Mouse (Mus musculus): ENCODE measurements around the gene Prtn3. TPM values are rescaled to one million over a fixed set of nuclear protein-coding genes. Genes with fewer than 3 reads are reported as not detected.

Prtn3 gene
- polyA plus RNA-seq, 1 experiment from 2014 or later, result 15.3 TPM

DNA sequence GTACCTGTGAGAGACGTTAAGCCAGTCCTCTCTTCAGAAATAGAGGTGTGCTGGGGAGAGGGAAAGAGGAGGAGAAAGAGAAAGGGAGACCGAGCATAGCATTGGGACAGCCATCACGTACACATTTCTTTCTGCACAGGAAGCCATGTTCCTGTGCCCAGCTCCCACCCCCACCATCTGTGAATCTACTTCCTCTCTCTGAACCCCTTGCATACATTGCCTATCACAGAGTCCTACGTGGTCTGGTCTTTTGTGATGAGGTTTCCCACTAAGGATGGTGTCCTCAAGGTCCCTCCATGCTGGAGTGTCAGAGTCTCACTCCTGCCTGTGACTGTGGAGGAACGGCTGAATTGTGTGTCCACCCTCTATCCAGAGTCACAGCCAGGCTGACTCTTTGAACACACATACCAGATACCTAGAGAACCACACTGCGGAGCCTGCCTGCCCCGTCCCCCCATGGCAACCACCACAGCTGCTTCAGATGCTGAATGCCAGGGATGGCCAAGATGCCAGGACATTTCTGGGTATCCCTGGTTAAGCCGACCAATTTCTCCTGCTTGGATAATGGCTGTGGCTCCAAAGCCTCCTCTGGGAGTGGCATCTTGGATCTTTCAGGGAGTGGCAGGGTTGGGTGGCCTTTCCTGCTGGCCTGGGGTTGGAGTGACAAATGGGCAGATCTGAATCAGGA lies 24.2 kb upstream of the Prtn3 start:
- Histone ChIP-seq H3K36me3 (peaks cover 2% of the 10 kb centered on the region; the same call in 1 of the 2 replicates), H3K4me1 (peaks cover 35% of the 10 kb centered on the region), H3K27ac (peak overlapping the region; percentile 7; the same call in 1 of the 2 replicates), H3K27me3 (ENCODE audit: low read depth, poor library complexity, severe bottlenecking) (no peaks in the 10 kb centered on the region), H3K9me3 (replicated peaks) (no peaks in the 10 kb centered on the region), H3K4me3 (no peak overlapping the region)
- 84% methylated on average over 8 of the region's 8 CpGs for WGBS
- no peak for DNase-seq (ENCODE audit: low spot score)

DNA sequence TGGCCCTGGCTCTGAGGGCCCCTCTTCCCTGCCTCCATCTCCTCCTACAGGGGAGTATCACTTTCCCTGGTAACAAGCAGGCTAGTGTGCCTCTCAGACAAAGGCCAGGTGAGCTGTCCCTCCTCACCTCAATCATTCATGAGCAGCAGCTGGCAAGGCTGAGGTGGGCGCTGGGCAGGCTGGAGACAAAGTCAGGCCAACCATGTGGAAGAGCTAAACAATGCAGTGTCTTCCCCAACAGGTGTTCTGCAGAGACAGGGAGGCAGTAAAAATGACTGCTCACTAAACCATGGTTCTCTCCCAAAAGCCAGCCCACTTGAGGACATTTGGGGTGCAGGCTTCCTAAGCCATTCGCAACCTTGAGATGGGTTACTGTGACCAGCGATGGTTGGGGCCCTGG lies 22.6 kb upstream of the Prtn3 start:
- peaks cover 41% of the 10 kb centered on the region for H3K4me1 ChIP-seq
- peak overlapping the region; percentile 99 for H3K4me3 ChIP-seq
- peak overlapping the region; percentile 100 for H3K27ac ChIP-seq
- WGBS, result 92% methylated on average over 3 of the region's 3 CpGs
- no peaks in the 10 kb centered on the region for H3K27me3 ChIP-seq (ENCODE audit: low read depth, poor library complexity, severe bottlenecking)
- peaks cover 11% of the 10 kb centered on the region for H3K36me3 ChIP-seq
- DNase-seq (ENCODE audit: low spot score), result no peak
- no peaks in the 10 kb centered on the region for H3K9me3 ChIP-seq (replicated peaks)

DNA sequence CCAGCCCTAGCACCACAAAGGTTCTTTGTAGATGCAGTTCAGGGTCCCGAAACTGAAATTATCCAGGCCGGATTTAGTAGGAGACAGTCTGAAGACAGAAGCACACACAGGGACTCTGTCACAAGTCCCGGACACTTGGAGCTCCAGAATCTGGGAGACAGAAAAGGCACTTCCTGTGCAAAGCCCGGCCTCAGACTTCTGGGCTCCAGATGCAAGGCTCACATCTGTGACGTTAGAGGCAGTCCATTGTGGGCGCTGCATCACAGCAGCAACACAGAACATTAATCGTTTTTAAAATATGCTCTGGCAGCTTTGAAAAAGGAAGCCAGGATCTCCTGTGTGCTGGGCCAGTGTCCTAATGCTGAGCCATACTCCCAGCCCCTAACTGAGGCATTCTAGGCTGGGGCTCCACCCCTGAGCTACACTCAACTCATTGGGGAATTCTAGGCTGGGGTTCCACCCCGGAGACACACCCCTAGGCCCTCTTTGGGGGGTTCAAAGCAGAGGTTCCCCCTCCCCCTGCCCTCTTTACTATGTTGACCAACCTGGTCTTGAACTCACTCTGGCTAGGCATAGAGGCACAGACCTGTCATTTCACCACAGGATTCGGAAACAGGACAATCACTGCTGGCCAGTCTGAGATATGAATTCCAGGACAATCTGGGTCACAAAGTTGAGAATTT lies 22.0 kb upstream of the Prtn3 start:
- Histone ChIP-seq H3K36me3 (peaks cover 17% of the 10 kb centered on the region), H3K27me3 (ENCODE audit: low read depth, poor library complexity, severe bottlenecking) (no peaks in the 10 kb centered on the region), H3K27ac (peak overlapping the region; percentile 100), H3K4me3 (peak overlapping the region; percentile 99), H3K9me3 (replicated peaks) (no peaks in the 10 kb centered on the region), H3K4me1 (peaks cover 47% of the 10 kb centered on the region)
- 55% methylated on average over 9 of the region's 9 CpGs for WGBS
- DNase-seq (ENCODE audit: low spot score), result peak; percentile 57

GRCm38 (mm10) chr10:79852827-79853226 lies 21.4 kb upstream of the Prtn3 start:
- Histone ChIP-seq H3K4me1 (peaks cover 53% of the 10 kb centered on the region), H3K4me3 (peak overlapping the region; percentile 99), H3K36me3 (peaks cover 23% of the 10 kb centered on the region), H3K27ac (peak overlapping the region; percentile 100), H3K9me3 (replicated peaks) (no peaks in the 10 kb centered on the region), H3K27me3 (ENCODE audit: low read depth, poor library complexity, severe bottlenecking) (no peaks in the 10 kb centered on the region)
- 38% methylated on average over 8 of the region's 8 CpGs for WGBS
- no peak for DNase-seq (ENCODE audit: low spot score)

DNA sequence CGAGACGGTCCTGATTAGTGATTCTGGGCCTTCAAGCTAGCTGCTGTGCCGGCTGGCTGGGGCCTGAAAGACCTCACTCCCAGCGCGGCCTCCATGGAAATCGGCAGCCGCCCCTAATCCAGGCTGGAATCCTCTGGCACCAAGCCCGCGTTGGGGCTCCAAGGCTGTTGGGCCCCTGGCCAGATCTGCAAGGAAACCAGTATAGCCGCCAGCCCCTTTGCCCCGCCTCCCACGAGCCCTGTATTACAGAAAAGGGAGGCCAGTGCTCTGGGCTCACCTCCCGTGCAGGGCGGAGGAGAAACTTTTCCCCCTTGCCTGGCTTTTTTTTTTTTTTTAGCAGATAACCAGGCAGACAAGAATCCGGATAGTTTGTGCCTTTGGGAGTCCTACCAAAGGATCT lies 20.9 kb upstream of the Prtn3 start:
- H3K4me1 ChIP-seq, result peaks cover 59% of the 10 kb centered on the region
- peak overlapping the region; percentile 99 for H3K4me3 ChIP-seq
- 2% methylated on average over 15 of the region's 15 CpGs for WGBS
- no peaks in the 10 kb centered on the region for H3K27me3 ChIP-seq (ENCODE audit: low read depth, poor library complexity, severe bottlenecking)
- H3K27ac ChIP-seq, result peak overlapping the region; percentile 100
- DNase-seq (ENCODE audit: low spot score), result peak; percentile 83
- H3K9me3 ChIP-seq (replicated peaks), result no peaks in the 10 kb centered on the region
- peaks cover 29% of the 10 kb centered on the region for H3K36me3 ChIP-seq

- no peaks in the 10 kb centered on the region for H3K9me3 ChIP-seq (replicated peaks)
- peak; percentile 100 for DNase-seq (ENCODE audit: low spot score)
- peak within 1 kb of the TSS; percentile 100 for H3K27ac ChIP-seq
- H3K4me3 ChIP-seq, result peak within 1 kb of the TSS; percentile 99
- H3K4me1 ChIP-seq, result peaks cover 62% of the 10 kb centered on the region
- H3K36me3 ChIP-seq, result peaks cover 36% of the 10 kb centered on the region
- under 1% methylated on average over 75 of the region's 75 CpGs for WGBS
- no peaks in the 10 kb centered on the region for H3K27me3 ChIP-seq (ENCODE audit: low read depth, poor library complexity, severe bottlenecking)
These were observed 20.1 kb upstream of the Prtn3 start, which contains the start of gene Ptbp1 for GRCm38 (mm10) chr10:79853860-79854795. Gene Ptbp1 (plus strand): TSS chr10:79854427.

DNA sequence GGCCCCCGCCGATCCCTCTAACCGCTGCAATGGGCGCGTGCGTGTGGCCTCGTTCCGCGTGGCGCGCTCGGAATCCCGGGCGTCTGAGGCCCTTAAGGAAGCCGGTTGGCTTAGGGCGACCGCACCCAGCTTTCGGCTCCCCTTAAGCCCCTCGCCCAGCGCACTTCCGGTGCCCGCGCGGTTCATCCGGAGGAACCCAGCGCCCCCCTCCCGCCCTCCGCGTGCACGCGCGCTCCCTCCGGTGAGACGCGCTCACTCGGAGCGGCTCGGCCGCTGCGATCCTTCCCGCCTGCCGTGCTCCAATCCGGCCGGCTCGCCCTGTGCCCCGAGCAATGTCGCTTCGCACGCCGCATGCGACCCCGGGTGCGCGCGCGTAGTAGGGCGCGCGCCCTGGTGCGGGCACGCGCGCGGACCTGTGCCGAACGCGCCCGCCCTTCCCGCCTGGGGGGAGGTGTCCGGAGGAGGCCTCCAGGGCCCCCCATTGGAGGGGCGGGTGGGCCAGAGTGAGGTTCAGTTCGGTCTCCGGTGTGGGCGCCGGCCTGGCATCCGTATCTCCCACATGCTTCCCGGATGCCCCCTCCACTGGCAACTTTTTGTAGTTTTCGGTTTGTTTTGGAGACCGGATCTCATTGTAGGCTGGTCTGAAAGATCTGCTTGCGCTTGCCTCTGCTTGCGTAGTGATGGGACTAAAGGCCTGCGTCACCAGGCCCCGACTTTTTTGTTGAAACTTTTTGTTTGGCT lies 19.3 kb upstream of the Prtn3 start:
- Histone ChIP-seq H3K4me1 (peaks cover 63% of the 10 kb centered on the region), H3K27ac (peak overlapping the region; percentile 100), H3K4me3 (peak overlapping the region; percentile 99), H3K9me3 (replicated peaks) (no peaks in the 10 kb centered on the region), H3K36me3 (peaks cover 44% of the 10 kb centered on the region), H3K27me3 (ENCODE audit: low read depth, poor library complexity, severe bottlenecking) (no peaks in the 10 kb centered on the region)
- peak; percentile 84 for DNase-seq (ENCODE audit: low spot score)
- WGBS, result under 1% methylated on average over 83 of the region's 83 CpGs

DNA sequence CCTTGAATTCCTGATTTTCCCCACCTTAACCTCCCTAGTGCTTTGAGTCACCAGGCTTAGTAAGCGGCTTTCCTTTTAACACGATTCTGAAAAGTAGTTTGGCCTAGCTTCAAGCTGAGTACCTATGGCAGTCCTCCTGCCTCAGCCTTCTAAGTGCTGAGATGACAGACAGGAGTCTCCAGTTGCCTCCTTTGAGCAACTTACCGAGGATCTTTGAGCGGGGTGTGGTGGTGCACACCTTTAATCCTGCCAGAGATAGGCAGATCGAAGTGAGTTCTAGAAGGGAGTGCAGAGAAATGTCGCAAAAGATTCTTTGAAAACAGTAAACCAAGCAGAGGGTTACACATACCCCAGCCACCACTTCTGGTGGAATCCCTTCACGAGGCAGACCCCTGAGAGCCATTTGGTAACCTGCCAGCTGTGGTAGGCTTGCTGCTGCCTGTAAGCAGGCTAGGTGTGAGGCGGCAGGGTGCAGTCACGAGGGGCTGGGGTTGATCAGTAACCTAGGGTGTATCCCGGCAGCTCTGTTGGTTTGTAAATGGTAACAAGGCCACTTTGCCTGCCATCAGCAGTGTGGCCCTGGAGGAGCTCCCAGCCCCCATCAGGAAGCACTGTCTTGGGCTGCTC lies 18.6 kb upstream of the Prtn3 start:
- Histone ChIP-seq H3K9me3 (replicated peaks) (no peaks in the 10 kb centered on the region), H3K4me1 (peaks cover 66% of the 10 kb centered on the region), H3K27ac (peak overlapping the region; percentile 100), H3K4me3 (peak overlapping the region; percentile 99), H3K36me3 (peaks cover 49% of the 10 kb centered on the region), H3K27me3 (ENCODE audit: low read depth, poor library complexity, severe bottlenecking) (no peaks in the 10 kb centered on the region)
- 3% methylated on average over 10 of the region's 10 CpGs for WGBS
- no peak for DNase-seq (ENCODE audit: low spot score)

DNA sequence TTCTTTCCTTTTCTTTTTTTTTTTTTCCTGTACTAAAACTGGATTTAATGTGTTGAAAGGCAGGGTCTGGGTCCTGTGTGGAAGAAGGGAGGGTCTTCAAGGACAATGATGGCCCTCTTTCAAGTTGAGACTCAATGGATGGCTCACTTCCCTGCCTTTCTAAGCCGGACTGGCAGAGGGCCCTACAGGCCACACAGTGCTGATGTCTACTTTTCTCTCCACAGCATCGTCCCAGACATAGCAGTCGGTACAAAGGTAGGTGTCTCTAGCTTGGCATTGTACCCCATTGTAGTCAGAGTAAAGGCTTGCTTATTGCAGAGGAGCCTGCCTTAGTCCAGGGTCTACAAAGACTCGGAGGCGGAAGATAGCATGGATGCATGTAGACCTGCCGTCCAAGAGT lies 18.0 kb upstream of the Prtn3 start:
- H3K4me1 ChIP-seq, result peaks cover 69% of the 10 kb centered on the region
- peaks cover 56% of the 10 kb centered on the region for H3K36me3 ChIP-seq
- peak overlapping the region; percentile 99 for H3K4me3 ChIP-seq
- no peaks in the 10 kb centered on the region for H3K9me3 ChIP-seq (replicated peaks)
- DNase-seq (ENCODE audit: low spot score), result no peak
- H3K27me3 ChIP-seq (ENCODE audit: low read depth, poor library complexity, severe bottlenecking), result no peaks in the 10 kb centered on the region
- WGBS, result 67% methylated on average over 6 of the region's 6 CpGs
- H3K27ac ChIP-seq, result peak overlapping the region; percentile 14; the same call in 1 of the 2 replicates

GRCm38 (mm10) chr10:79856704-79857451 lies 17.4 kb upstream of the Prtn3 start:
- H3K27me3 ChIP-seq (ENCODE audit: low read depth, poor library complexity, severe bottlenecking), result no peaks in the 10 kb centered on the region
- H3K4me3 ChIP-seq, result peak overlapping the region; percentile 99
- H3K36me3 ChIP-seq, result peaks cover 62% of the 10 kb centered on the region
- peak overlapping the region; percentile 14; the same call in 1 of the 2 replicates for H3K27ac ChIP-seq
- DNase-seq (ENCODE audit: low spot score), result no peak
- H3K4me1 ChIP-seq, result peaks cover 63% of the 10 kb centered on the region
- no peaks in the 10 kb centered on the region for H3K9me3 ChIP-seq (replicated peaks)
- WGBS, result 77% methylated on average over 7 of the region's 7 CpGs

DNA sequence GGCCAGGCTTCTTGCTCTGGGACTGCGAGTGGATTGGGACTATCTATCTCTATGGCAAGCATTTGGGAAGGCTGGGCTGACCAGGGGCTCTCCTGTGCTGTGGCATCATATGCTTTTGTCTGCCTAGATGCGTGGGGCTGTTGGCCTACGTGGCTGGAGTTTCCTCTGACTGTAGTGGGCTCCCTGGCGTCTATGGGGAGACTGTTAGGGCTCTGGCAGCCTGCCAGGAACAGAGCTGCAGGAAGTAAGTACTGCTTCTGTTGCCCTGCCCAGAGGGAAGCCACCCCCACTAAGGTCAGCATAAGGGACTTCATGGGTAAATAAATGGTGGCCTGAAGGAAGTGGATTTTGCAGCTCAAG lies 16.8 kb upstream of the Prtn3 start:
- H3K36me3 ChIP-seq, result peaks cover 67% of the 10 kb centered on the region
- H3K9me3 ChIP-seq (replicated peaks), result no peaks in the 10 kb centered on the region
- no peaks in the 10 kb centered on the region for H3K27me3 ChIP-seq (ENCODE audit: low read depth, poor library complexity, severe bottlenecking)
- no peak for DNase-seq (ENCODE audit: low spot score)
- H3K27ac ChIP-seq, result no peak overlapping the region
- peaks cover 58% of the 10 kb centered on the region for H3K4me1 ChIP-seq
- H3K4me3 ChIP-seq, result peak overlapping the region; percentile 99
- WGBS, result 76% methylated on average over 4 of the region's 4 CpGs
